Mouse (Mus musculus): ENCODE results near the gene Zfp704. TPM values are rescaled to one million over a fixed set of nuclear protein-coding genes. Genes with fewer than 3 reads are reported as not detected.

The Zfp704 gene
- polyA plus RNA-seq, 1 experiment from 2014 or later = 11.4 TPM

- Histone ChIP-seq H3K4me2 (replicated peaks; ENCODE audit: low read depth, low read length) (no peak overlapping the region), H3K27me3 (ENCODE audit: insufficient read depth, low read length) (no peaks in the 10 kb centered on the region), H3K9ac (replicated peaks; ENCODE audit: low read length) (no peak overlapping the region), H3K4me1 (ENCODE audit: insufficient read depth, low read length) (peaks cover 27% of the 10 kb centered on the region), H3K9me3 (ENCODE audit: low read length) (no peaks in the 10 kb centered on the region), H3K4me3 (ENCODE audit: low read length) (no peak overlapping the region), H3K36me3 (ENCODE audit: insufficient read depth, low read length) (no peaks in the 10 kb centered on the region), H3K27ac (ENCODE audit: low read length) (no peak overlapping the region)
- no peak for ATAC-seq (ENCODE audit: low FRiP score, low TSS enrichment)
- WGBS = 60% methylated on average over 10 of the region's 10 CpGs
Measured at GRCm38 (mm10) chr3:9568565-9569228, 41.2 kb downstream of the Zfp704 start.

DNA sequence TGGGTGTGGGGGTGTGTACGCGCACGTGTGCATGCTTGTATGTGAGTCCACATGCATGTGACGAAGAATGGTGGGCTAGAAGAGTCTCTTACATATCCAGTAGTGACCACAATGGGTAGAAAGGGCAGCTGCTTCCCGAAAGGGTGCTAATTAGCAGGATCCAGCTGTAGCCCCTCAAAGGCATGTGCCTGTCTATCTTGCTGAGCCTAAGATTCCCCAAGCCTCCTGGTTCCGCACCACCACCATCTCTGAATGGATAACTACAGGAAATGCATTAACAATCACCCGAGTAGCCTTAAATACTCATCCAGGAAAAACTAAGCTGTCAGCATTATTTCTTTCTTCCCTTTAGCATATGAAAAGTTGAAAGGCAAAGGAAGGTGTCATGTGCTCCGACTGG is 41.9 kb downstream of the Zfp704 start:
- Histone ChIP-seq H3K4me2 (replicated peaks; ENCODE audit: low read depth, low read length) (no peak overlapping the region), H3K4me3 (ENCODE audit: low read length) (no peak overlapping the region), H3K27me3 (ENCODE audit: insufficient read depth, low read length) (no peaks in the 10 kb centered on the region), H3K4me1 (ENCODE audit: insufficient read depth, low read length) (peaks cover 24% of the 10 kb centered on the region), H3K9ac (replicated peaks; ENCODE audit: low read length) (no peak overlapping the region), H3K36me3 (ENCODE audit: insufficient read depth, low read length) (no peaks in the 10 kb centered on the region), H3K9me3 (ENCODE audit: low read length) (no peaks in the 10 kb centered on the region), H3K27ac (ENCODE audit: low read length) (no peak overlapping the region)
- 63% methylated on average over 8 of the region's 8 CpGs for WGBS
- ATAC-seq (ENCODE audit: low FRiP score, low TSS enrichment) = peak; percentile 60; the same call in 1 of the 2 replicates

- Histone ChIP-seq H3K9ac (replicated peaks; ENCODE audit: low read length) (no peak overlapping the region), H3K9me3 (ENCODE audit: low read length) (no peaks in the 10 kb centered on the region), H3K27me3 (ENCODE audit: insufficient read depth, low read length) (no peaks in the 10 kb centered on the region), H3K4me3 (ENCODE audit: low read length) (no peak overlapping the region), H3K36me3 (ENCODE audit: insufficient read depth, low read length) (no peaks in the 10 kb centered on the region), H3K27ac (ENCODE audit: low read length) (no peak overlapping the region), H3K4me1 (ENCODE audit: insufficient read depth, low read length) (peaks cover 26% of the 10 kb centered on the region), H3K4me2 (replicated peaks; ENCODE audit: low read depth, low read length) (no peak overlapping the region)
- ATAC-seq (ENCODE audit: low FRiP score, low TSS enrichment) = no peak
- 85% methylated on average over 3 of the region's 3 CpGs for WGBS
Measured at GRCm38 (mm10) chr3:9566831-9567230, 43.1 kb downstream of the Zfp704 start.

- H3K36me3 ChIP-seq (ENCODE audit: insufficient read depth, low read length) = no peaks in the 10 kb centered on the region
- H3K9ac ChIP-seq (replicated peaks; ENCODE audit: low read length) = no peak overlapping the region
- WGBS = 82% methylated on average over 7 of the region's 7 CpGs
- no peak overlapping the region for H3K27ac ChIP-seq (ENCODE audit: low read length)
- no peak overlapping the region for H3K4me2 ChIP-seq (replicated peaks; ENCODE audit: low read depth, low read length)
- no peaks in the 10 kb centered on the region for H3K9me3 ChIP-seq (ENCODE audit: low read length)
- H3K27me3 ChIP-seq (ENCODE audit: insufficient read depth, low read length) = no peaks in the 10 kb centered on the region
- ATAC-seq (ENCODE audit: low FRiP score, low TSS enrichment) = no peak
- no peak overlapping the region for H3K4me3 ChIP-seq (ENCODE audit: low read length)
- H3K4me1 ChIP-seq (ENCODE audit: insufficient read depth, low read length) = peaks cover 16% of the 10 kb centered on the region
Measured at GRCm38 (mm10) chr3:9563562-9563961, 46.3 kb downstream of the Zfp704 start.

DNA sequence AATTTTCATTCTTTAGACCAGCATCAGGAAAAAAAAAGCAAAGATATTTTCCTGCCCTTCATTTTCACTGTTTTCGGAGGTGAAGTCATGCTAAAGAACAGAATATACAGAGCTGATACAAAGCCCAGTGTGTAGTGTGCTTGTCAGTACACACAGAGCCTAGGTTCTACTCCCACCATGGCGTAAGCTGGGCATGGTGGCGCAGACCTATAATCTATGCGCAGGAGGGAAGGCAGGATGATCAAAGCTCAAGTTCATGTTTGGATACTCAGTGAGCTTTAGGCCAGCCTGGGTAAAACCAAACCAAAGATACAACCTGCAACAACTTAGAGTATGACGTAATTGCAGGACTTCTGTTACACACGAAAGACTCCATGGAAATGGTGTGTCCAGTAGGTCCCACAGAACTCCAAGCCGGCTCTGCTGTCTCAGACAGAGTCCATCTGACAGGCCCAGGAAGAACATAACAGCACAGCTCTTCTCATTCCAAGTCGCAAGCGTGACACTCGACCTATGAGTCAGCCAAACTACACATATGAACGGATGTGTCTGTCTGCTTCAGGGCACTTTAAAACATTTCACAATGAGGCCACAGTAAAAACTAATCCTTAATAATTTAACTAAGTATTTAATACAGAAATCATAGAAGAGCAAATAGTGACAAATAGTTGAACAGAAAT is 47.1 kb downstream of the Zfp704 start:
- Histone ChIP-seq H3K4me2 (replicated peaks; ENCODE audit: low read depth, low read length) (no peak overlapping the region), H3K9me3 (ENCODE audit: low read length) (no peaks in the 10 kb centered on the region), H3K4me3 (ENCODE audit: low read length) (no peak overlapping the region), H3K36me3 (ENCODE audit: insufficient read depth, low read length) (no peaks in the 10 kb centered on the region), H3K27me3 (ENCODE audit: insufficient read depth, low read length) (no peaks in the 10 kb centered on the region), H3K9ac (replicated peaks; ENCODE audit: low read length) (no peak overlapping the region), H3K27ac (ENCODE audit: low read length) (no peak overlapping the region), H3K4me1 (ENCODE audit: insufficient read depth, low read length) (peaks cover 8% of the 10 kb centered on the region)
- WGBS = 74% methylated on average over 11 of the region's 11 CpGs
- peak; percentile 65; the same call in 1 of the 2 replicates for ATAC-seq (ENCODE audit: low FRiP score, low TSS enrichment)

DNA sequence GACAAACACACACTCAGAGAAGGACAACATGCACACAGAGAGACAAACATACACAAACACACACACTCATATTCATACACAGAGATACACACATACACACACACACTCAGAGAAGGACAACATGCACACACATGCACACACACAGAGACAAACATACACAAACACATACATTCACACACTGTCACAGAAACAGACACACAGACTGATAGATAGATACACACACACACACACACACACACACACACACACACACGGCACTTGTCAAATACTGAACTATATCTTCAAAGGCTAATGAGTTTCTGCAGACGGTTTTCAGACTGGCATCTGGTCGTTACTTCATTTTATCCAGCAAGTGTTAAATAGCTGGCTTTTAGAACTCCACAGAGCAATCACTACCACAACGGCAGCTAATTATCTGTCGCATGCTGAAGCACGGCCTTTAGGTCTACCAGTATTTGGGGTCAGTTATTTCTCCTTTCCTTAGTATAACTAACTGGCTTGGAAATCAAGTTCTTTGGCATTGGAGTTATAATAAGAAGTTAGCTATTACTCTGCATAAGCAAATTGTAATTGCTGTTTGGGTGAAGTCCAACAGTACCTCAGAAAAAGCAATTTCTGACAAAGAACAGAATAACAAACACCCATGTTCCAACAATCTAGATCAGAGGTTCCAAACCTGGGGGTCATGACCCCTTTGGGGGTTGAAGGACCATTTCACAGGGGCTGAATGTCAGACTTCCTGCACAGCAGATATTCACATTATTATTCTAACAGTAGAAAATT is 51.9 kb downstream of the Zfp704 start:
- H3K27me3 ChIP-seq (ENCODE audit: insufficient read depth, low read length) = no peaks in the 10 kb centered on the region
- no peak overlapping the region for H3K27ac ChIP-seq (ENCODE audit: low read length)
- no peaks in the 10 kb centered on the region for H3K9me3 ChIP-seq (ENCODE audit: low read length)
- no peak overlapping the region for H3K4me2 ChIP-seq (replicated peaks; ENCODE audit: low read depth, low read length)
- H3K4me1 ChIP-seq (ENCODE audit: insufficient read depth, low read length) = peaks cover 5% of the 10 kb centered on the region
- no peaks in the 10 kb centered on the region for H3K36me3 ChIP-seq (ENCODE audit: insufficient read depth, low read length)
- H3K9ac ChIP-seq (replicated peaks; ENCODE audit: low read length) = no peak overlapping the region
- WGBS = 56% methylated on average over 6 of the region's 6 CpGs
- H3K4me3 ChIP-seq (ENCODE audit: low read length) = no peak overlapping the region
- no peak for ATAC-seq (ENCODE audit: low FRiP score, low TSS enrichment)

DNA sequence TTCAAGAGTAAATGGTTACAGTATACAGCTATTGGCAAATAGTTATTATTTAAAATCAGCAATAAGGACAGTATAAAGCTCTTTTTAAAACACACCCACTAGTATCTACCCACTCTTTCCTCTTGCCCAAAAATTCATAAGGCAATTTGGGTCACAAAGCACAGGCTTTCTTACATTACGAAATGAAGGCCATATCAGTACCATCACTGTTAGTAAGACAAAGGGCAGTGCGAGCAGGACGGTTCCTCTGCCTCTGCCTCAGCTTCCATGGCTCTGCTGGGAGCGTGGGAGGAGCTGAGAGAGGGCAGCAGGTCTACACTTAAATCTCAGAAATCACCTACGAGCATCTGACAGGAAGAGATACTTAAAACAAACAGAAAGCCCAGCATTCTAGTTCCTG is 53.7 kb downstream of the Zfp704 start:
- Histone ChIP-seq H3K4me2 (replicated peaks; ENCODE audit: low read depth, low read length) (no peak overlapping the region), H3K27ac (ENCODE audit: low read length) (no peak overlapping the region), H3K4me1 (ENCODE audit: insufficient read depth, low read length) (peaks cover 19% of the 10 kb centered on the region), H3K4me3 (ENCODE audit: low read length) (no peak overlapping the region), H3K9me3 (ENCODE audit: low read length) (no peaks in the 10 kb centered on the region), H3K27me3 (ENCODE audit: insufficient read depth, low read length) (no peaks in the 10 kb centered on the region), H3K36me3 (ENCODE audit: insufficient read depth, low read length) (no peaks in the 10 kb centered on the region), H3K9ac (replicated peaks; ENCODE audit: low read length) (no peak overlapping the region)
- no peak for ATAC-seq (ENCODE audit: low FRiP score, low TSS enrichment)
- WGBS = 31% methylated on average over 5 of the region's 5 CpGs

DNA sequence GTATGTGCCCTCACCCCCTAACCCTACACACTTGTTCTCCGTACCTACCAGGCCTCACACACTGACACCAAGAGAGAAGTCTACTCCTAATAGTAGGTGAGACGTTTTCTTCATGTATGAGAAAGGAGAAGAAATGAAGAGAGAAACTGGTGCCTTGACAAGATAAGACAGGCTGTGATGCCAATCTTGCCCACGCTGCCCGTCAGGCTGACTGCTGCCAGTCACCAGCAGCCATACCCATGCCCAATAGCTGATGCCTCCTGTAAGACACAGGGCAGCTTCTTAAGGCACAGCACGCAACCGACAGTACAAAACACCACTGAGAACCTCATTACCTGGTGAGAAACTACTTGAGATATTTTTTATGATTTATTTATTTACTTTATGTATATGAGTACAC is 55.0 kb downstream of the Zfp704 start:
- Histone ChIP-seq H3K9me3 (ENCODE audit: low read length) (no peaks in the 10 kb centered on the region), H3K4me3 (ENCODE audit: low read length) (no peak overlapping the region), H3K36me3 (ENCODE audit: insufficient read depth, low read length) (no peaks in the 10 kb centered on the region), H3K27ac (ENCODE audit: low read length) (no peak overlapping the region), H3K4me1 (ENCODE audit: insufficient read depth, low read length) (peaks cover 31% of the 10 kb centered on the region), H3K9ac (replicated peaks; ENCODE audit: low read length) (no peak overlapping the region), H3K27me3 (ENCODE audit: insufficient read depth, low read length) (no peaks in the 10 kb centered on the region), H3K4me2 (replicated peaks; ENCODE audit: low read depth, low read length) (no peak overlapping the region)
- 90% methylated on average over 6 of the region's 6 CpGs for WGBS
- no peak for ATAC-seq (ENCODE audit: low FRiP score, low TSS enrichment)

DNA sequence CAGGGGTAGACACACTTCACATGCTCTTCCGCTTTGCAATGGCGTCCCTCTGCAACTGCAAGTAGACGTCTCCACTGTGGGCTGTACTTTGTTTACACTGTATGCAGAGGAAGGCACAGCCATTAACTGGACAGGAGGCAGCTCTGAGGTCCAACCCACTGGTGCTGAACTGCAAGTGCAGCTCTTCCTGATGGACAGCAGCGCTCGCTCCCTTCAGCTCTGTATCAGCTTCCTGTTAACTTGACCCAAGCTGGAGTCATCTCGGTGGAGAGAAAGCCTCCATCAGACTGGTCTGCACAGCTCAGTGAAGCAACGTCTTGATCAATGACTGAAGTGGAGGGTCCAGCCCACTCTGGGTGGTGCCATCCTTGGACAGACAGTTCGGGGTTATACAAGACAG is 57.6 kb downstream of the Zfp704 start:
- Histone ChIP-seq H3K9me3 (ENCODE audit: low read length) (no peaks in the 10 kb centered on the region), H3K27ac (ENCODE audit: low read length) (no peak overlapping the region), H3K4me3 (ENCODE audit: low read length) (no peak overlapping the region), H3K9ac (replicated peaks; ENCODE audit: low read length) (0 out of 2 replicates have a peak overlapping the region, but pooled peaks have one; percentile 4), H3K36me3 (ENCODE audit: insufficient read depth, low read length) (no peaks in the 10 kb centered on the region), H3K4me2 (replicated peaks; ENCODE audit: low read depth, low read length) (no peak overlapping the region), H3K27me3 (ENCODE audit: insufficient read depth, low read length) (no peaks in the 10 kb centered on the region), H3K4me1 (ENCODE audit: insufficient read depth, low read length) (peaks cover 43% of the 10 kb centered on the region)
- WGBS = 38% methylated on average over 8 of the region's 8 CpGs
- ATAC-seq (ENCODE audit: low FRiP score, low TSS enrichment) = peak; percentile 69; the same call in 1 of the 2 replicates

Measured in kidney, embryonic 16.5 days (tissue).